Mouse (Mus musculus) MEL (cell line): ENCODE results near the gene Ap1ar. TPM values are rescaled to one million over a fixed set of nuclear protein-coding genes. Genes with fewer than 3 reads are reported as not detected.

Experiments used
- DNase-seq: peaks from one replicate; pipeline ENCODE4 v3.0.0; 2011; ENCODE audit warnings: low read depth, low spot score
- H3K27ac ChIP-seq: 2 replicates; pipeline ENCODE4 v1.5.1; 2012; ENCODE audit warnings: low read depth, mild to moderate bottlenecking, control low read depth, low read length, moderate library complexity; ENCODE audit not compliant: control insufficient read depth
- H3K27me3 ChIP-seq, 2 experiments: fragments of 150-350 bp in 1 of 2; sonication (generic) in 1 of 2; 2 replicates each; pipeline ENCODE4 v1.6.1; 2012; ENCODE audit warnings: low read length in 2 of 2, mild to moderate bottlenecking in 2 of 2, improper control_type of control experiment in 1 of 2, moderate library complexity in 1 of 2; ENCODE audit not compliant: insufficient read depth in 2 of 2, control insufficient read depth in 1 of 2
- H3K36me3 ChIP-seq, 2 experiments: 2 replicates each; pipeline ENCODE4 v1.6.1; 2012 to 2014; ENCODE audit warnings: low read length in 2 of 2, improper control_type of control experiment in 1 of 2, inconsistent platforms in 1 of 2, mild to moderate bottlenecking in 1 of 2; ENCODE audit not compliant: insufficient read depth in 2 of 2, control insufficient read depth in 1 of 2
- H3K4me1 ChIP-seq, 2 experiments: fragments of 150-350 bp in 1 of 2; sonication (generic) in 1 of 2; 2 replicates each; pipeline ENCODE4 v1.6.1; 2012; ENCODE audit warnings: low read length in 2 of 2, improper control_type of control experiment in 1 of 2, mild to moderate bottlenecking in 1 of 2; ENCODE audit not compliant: insufficient read depth in 2 of 2, control insufficient read depth in 1 of 2
- H3K4me3 ChIP-seq, 2 experiments: fragments of 150-350 bp in 1 of 2; sonication (generic) in 1 of 2; 2 replicates each; pipeline ENCODE4 v1.5.1; 2012; ENCODE audit warnings: low read depth in 2 of 2, low read length in 2 of 2, mild to moderate bottlenecking in 2 of 2, moderate library complexity in 2 of 2, control low read depth in 1 of 2, improper control_type of control experiment in 1 of 2; ENCODE audit not compliant: control insufficient read depth in 1 of 2, insufficient read depth in 1 of 2
- H3K79me2 ChIP-seq: 2 replicates; pipeline ENCODE4 v1.6.1; 2012; ENCODE audit warnings: mild to moderate bottlenecking, low read length, moderate library complexity; ENCODE audit not compliant: control insufficient read depth, poor library complexity, insufficient read depth
- H3K9ac ChIP-seq: 2 replicates; pipeline ENCODE4 v1.6.1; 2012; ENCODE audit warnings: low read depth, mild to moderate bottlenecking, control low read depth, low read length, moderate library complexity; ENCODE audit not compliant: control insufficient read depth, poor library complexity, severe bottlenecking
- H3K9me3 ChIP-seq: fragments of 150-350 bp; sonication (generic); replicated peaks from 2 replicates; pipeline ENCODE4 v1.6.1; 2012; ENCODE audit warnings: mild to moderate bottlenecking, low read length, improper control_type of control experiment, moderate library complexity; ENCODE audit not compliant: insufficient read depth
- BHLHE40 ChIP-seq: IDR thresholded peaks from 2 replicates; pipeline ENCODE4 v1.6.1; 2012; ENCODE audit warnings: low read depth, mild to moderate bottlenecking, inconsistent platforms, low read length, improper control_type of control experiment, borderline replicate concordance
- CTCF ChIP-seq, 3 experiments: IDR thresholded peaks in 2 of 3; conservative IDR thresholded peaks in 1 of 3; 2 replicates each; pipeline ENCODE4 v1.5.1; 2011 to 2012; ENCODE audit warnings: low read length in 3 of 3, low read depth in 2 of 3, mild to moderate bottlenecking in 2 of 3, improper control_type of control experiment in 1 of 3, inconsistent platforms in 1 of 3, mixed read lengths in 1 of 3, moderate library complexity in 1 of 3; ENCODE audit not compliant: control insufficient read depth in 1 of 3, insufficient read depth in 1 of 3, poor library complexity in 1 of 3, severe bottlenecking in 1 of 3
- E2F4 ChIP-seq: IDR thresholded peaks from 2 replicates; pipeline ENCODE4 v1.6.1; 2011; ENCODE audit warnings: low read depth, low read length, improper control_type of control experiment, borderline replicate concordance
- ELF1 ChIP-seq: IDR thresholded peaks from 2 replicates; pipeline ENCODE4 v1.6.1; 2014; ENCODE audit warnings: low read depth, mild to moderate bottlenecking, inconsistent platforms, low read length, improper control_type of control experiment, moderate library complexity
- GATA1 ChIP-seq: IDR thresholded peaks from 2 replicates; pipeline ENCODE4 v1.6.1; 2011; ENCODE audit warnings: low read depth, low read length, improper control_type of control experiment
- HCFC1 ChIP-seq: IDR thresholded peaks from 2 replicates; pipeline ENCODE4 v1.6.1; 2012; ENCODE audit warnings: low read depth, mild to moderate bottlenecking, inconsistent platforms, low read length, improper control_type of control experiment, moderate library complexity
- JUND ChIP-seq: IDR thresholded peaks from 2 replicates; pipeline ENCODE4 v1.6.1; 2011; ENCODE audit warnings: low read depth, mild to moderate bottlenecking, improper control_type of control experiment, low read length
- MAFK ChIP-seq: IDR thresholded peaks from 2 replicates; pipeline ENCODE4 v1.6.1; 2011; ENCODE audit warnings: low read depth, mild to moderate bottlenecking, low read length, improper control_type of control experiment, borderline replicate concordance
- MEF2A ChIP-seq: IDR thresholded peaks from 2 replicates; pipeline ENCODE4 v1.6.1; 2014; ENCODE audit warnings: low read depth, mild to moderate bottlenecking, inconsistent platforms, low read length, improper control_type of control experiment; ENCODE audit not compliant: poor library complexity, insufficient replicate concordance, severe bottlenecking; ENCODE audit errors: extremely low read depth
- MXI1 ChIP-seq: IDR thresholded peaks from 2 replicates; pipeline ENCODE4 v1.6.1; 2011; ENCODE audit warnings: mild to moderate bottlenecking, low read depth, low read length, improper control_type of control experiment
- MYB ChIP-seq: IDR thresholded peaks from 2 replicates; pipeline ENCODE4 v1.6.1; 2011; ENCODE audit warnings: mild to moderate bottlenecking, low read depth, low read length, improper control_type of control experiment
- MYC ChIP-seq: IDR thresholded peaks from 2 replicates; pipeline ENCODE4 v1.6.1; 2011; ENCODE audit warnings: low read depth, mild to moderate bottlenecking, low read length, improper control_type of control experiment, moderate library complexity
- NELFE ChIP-seq: IDR thresholded peaks from 2 replicates; pipeline ENCODE4 v1.6.1; 2011; ENCODE audit warnings: low read depth, low read length, improper control_type of control experiment
- NRF1 ChIP-seq: IDR thresholded peaks from 2 replicates; pipeline ENCODE4 v1.6.1; 2014; ENCODE audit warnings: low read depth, mild to moderate bottlenecking, inconsistent platforms, low read length, improper control_type of control experiment, moderate library complexity; ENCODE audit not compliant: poor library complexity, insufficient read depth, severe bottlenecking
- POLR2A ChIP-seq, 2 experiments: IDR thresholded peaks; 2 replicates each; pipeline ENCODE4 v1.6.1; 2011 to 2012; ENCODE audit warnings: low read length in 2 of 2, mild to moderate bottlenecking in 2 of 2, control low read depth in 1 of 2, improper control_type of control experiment in 1 of 2, low read depth in 1 of 2, moderate library complexity in 1 of 2; ENCODE audit not compliant: control insufficient read depth in 1 of 2, insufficient read depth in 1 of 2, poor library complexity in 1 of 2
- POLR2AphosphoS2 ChIP-seq: IDR thresholded peaks from 2 replicates; pipeline ENCODE4 v1.6.1; 2011; ENCODE audit warnings: low read length, improper control_type of control experiment
- POLR2AphosphoS5 ChIP-seq: IDR thresholded peaks from 2 replicates; pipeline ENCODE4 v1.6.1; 2012; ENCODE audit warnings: low read depth, borderline replicate concordance, mild to moderate bottlenecking, inconsistent platforms, low read length, moderate library complexity, mixed read lengths
- RAD21 ChIP-seq: IDR thresholded peaks from 2 replicates; pipeline ENCODE4 v1.6.1; 2011; ENCODE audit warnings: mild to moderate bottlenecking, low read depth, low read length, improper control_type of control experiment
- RCOR1 ChIP-seq: IDR thresholded peaks from 2 replicates; pipeline ENCODE4 v1.6.1; 2012; ENCODE audit warnings: low read depth, mild to moderate bottlenecking, inconsistent platforms, low read length, improper control_type of control experiment
- TAL1 ChIP-seq: IDR thresholded peaks from 2 replicates; pipeline ENCODE4 v1.6.1; 2012; ENCODE audit warnings: mild to moderate bottlenecking, inconsistent platforms, low read length, moderate library complexity, mixed read lengths
- TBP ChIP-seq: IDR thresholded peaks from 2 replicates; pipeline ENCODE4 v1.8.0; 2011; ENCODE audit warnings: low read depth, low read length, improper control_type of control experiment
- USF1 ChIP-seq: IDR thresholded peaks from 2 replicates; pipeline ENCODE4 v1.6.1; 2014; ENCODE audit warnings: low read depth, mild to moderate bottlenecking, inconsistent platforms, low read length, improper control_type of control experiment, moderate library complexity
- USF2 ChIP-seq, 2 experiments: IDR thresholded peaks; 2 replicates each; pipeline ENCODE4 v1.6.1; 2011 to 2012; ENCODE audit warnings: improper control_type of control experiment in 2 of 2, low read length in 2 of 2, borderline replicate concordance in 1 of 2, inconsistent platforms in 1 of 2, low read depth in 1 of 2, mild to moderate bottlenecking in 1 of 2; ENCODE audit not compliant: insufficient read depth in 1 of 2
- ZKSCAN1 ChIP-seq: IDR thresholded peaks from 2 replicates; pipeline ENCODE4 v1.6.1; 2012; ENCODE audit warnings: low read depth, mild to moderate bottlenecking, inconsistent platforms, low read length, improper control_type of control experiment, moderate library complexity
- ZMIZ1 ChIP-seq: IDR thresholded peaks from 2 replicates; pipeline ENCODE4 v1.6.1; 2012; ENCODE audit warnings: low read depth, mild to moderate bottlenecking, inconsistent platforms, low read length, improper control_type of control experiment, moderate library complexity
- polyA plus RNA-seq, 2 experiments: library from polyadenylated mRNA; stranded (reverse) in 1 of 2; unstranded in 1 of 2; fragments of >175 nt in 1 of 2; fragments of >200 nt in 1 of 2; gene quantifications; 2 replicates each; pipeline versions ENCODE4 v1.2.1 to v1.2.4; 2012; ENCODE audit warnings: low replicate concordance in 2 of 2, low read depth in 1 of 2; ENCODE audit not compliant: insufficient read length in 2 of 2, insufficient read depth in 1 of 2, missing spikeins in 1 of 2
- total RNA-seq: library from RNA; depleted of rRNA; stranded (reverse); fragments of 300-350 nt; gene quantifications from 2 replicates; pipeline ENCODE4 v1.2.3, GENCODE M21; 2012

Ap1ar gene
- total and polyA plus RNA-seq, 3 experiments: 65.0 to 107 TPM; not detected in 1

DNA sequence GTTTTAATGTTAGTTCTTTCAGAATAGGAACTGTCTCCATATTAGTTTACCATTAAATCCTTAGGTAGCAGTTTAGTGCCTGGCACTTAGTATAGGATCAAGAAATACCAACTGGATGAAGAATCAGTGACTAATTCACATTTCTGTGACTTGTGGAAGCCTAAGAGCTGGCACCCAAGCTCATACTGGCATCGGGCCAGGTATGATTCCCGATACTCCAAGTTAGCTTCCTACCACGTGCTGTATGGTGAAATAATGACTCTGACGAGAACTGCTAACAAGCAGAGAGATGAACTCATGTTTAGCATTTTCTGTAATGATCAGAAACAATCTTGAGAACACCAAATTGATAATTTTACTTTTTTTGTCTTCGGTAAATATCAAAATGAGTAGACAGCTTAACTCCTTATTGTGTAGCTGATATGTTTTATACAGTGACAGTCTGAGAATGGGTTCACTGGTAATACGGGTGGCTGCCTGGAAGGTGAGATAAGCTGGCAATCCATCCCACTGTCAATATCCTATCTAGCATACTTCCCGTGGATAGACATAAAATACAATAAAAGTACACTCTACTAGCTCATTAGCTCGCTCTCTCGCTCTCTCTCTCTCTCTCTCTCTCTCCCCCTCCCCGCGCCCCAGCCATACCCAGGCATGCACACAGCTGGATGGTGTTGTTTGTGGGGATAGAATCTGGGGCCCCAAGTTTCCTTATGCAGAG is 10.9 kb upstream of the Ap1ar start (continued):
- TF ChIP-seq NRF1 (no peak), MAFK (no peak), USF2 (IDR thresholded peaks at IDR 0.05; ENCODE audit: borderline replicate concordance in 1 of 2, insufficient read depth in 1 of 2, low read depth in 1 of 2, low read length in 2 of 2) (no peak), ZMIZ1 (no peak), ELF1 (no peak), MYC (peak; percentile 20; the same call in 1 of the 2 replicates), BHLHE40 (no peak; the same call in 1 of the 2 replicates), POLR2AphosphoS2 (no peak), NELFE (no peak), CTCF (IDR thresholded peaks at IDR 0.05 in 2 of 3, conservative IDR thresholded peaks at IDR 0.05 in 1 of 3; ENCODE audit: control insufficient read depth in 1 of 3, insufficient read depth in 1 of 3, low read depth in 2 of 3, low read length in 3 of 3, poor library complexity in 1 of 3, severe bottlenecking in 1 of 3) (no peak), POLR2A (IDR thresholded peaks at IDR 0.05; ENCODE audit: control insufficient read depth in 1 of 2, insufficient read depth in 1 of 2, low read depth in 1 of 2, low read length in 2 of 2, poor library complexity in 1 of 2) (no peak), RAD21 (no peak), GATA1 (peak; percentile 85), MXI1 (peak; percentile 64), POLR2AphosphoS5 (no peak), HCFC1 (no peak), MYB (no peak), TAL1 (peak; percentile 74), USF1 (peak; percentile 14; the same call in 1 of the 2 replicates), TBP (no peak), RCOR1 (peak; percentile 41; the same call in 1 of the 2 replicates), MEF2A (no peak)

DNA sequence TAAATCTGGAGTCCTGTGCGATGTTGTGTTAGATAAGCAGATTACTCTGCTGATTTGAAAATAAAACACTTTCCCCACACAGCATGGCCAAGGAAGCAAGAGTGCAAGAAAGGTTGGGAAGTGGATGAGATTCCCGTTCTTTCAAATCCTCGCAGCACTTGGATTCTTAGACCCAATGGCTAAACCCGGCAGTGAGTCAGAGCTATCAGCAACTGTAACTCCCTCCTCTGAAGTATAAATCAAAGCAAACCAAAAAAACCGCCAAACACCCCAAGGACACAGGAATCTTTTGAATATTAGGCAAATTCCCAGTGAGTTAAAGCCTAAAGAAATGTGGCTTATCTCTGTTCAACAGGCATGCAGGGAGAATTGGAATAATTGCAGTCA is 6.6 kb upstream of the Ap1ar start:
- DNase-seq: no peak
- TF ChIP-seq ZKSCAN1: no peak
- no peak for TF ChIP-seq E2F4
- no peak for TF ChIP-seq JUND
- H3K9me3 ChIP-seq: no peaks in the 10 kb centered on the region

More for the DNA sequence above, 6.6 kb upstream of the Ap1ar start:
- Histone ChIP-seq H3K4me1 (peaks cover 6 to 13% of the 10 kb centered on the region in 2 experiments), H3K27me3 (no peaks in the 10 kb centered on the region), H3K36me3 (peaks cover 0 to 17% of the 10 kb centered on the region in 2 experiments; a peak in 2 of 4 replicates), H3K4me3 (no peak overlapping the region), H3K9ac (no peak overlapping the region), H3K27ac (no peak overlapping the region), H3K79me2 (no peaks in the 10 kb centered on the region)
